Mouse (Mus musculus) heart, embryonic 12.5 days (tissue): ENCODE results near the gene Zbtb46. TPM values are rescaled to one million over a fixed set of nuclear protein-coding genes. Genes with fewer than 3 reads are reported as not detected.

ENCODE experiments used
- ATAC-seq: fragments of 200-750 bp; cut with Nextera tagmentation; 2 replicates; pipeline ENCODE4 v1.8.0; 2017; ENCODE audit warnings: moderate TSS enrichment, moderate library complexity; ENCODE audit not compliant: insufficient number of reproducible peaks, low FRiP score
- H3K27ac ChIP-seq: fragments of 300-500 bp; sonication (generic); 2 replicates; pipeline ENCODE4 v1.5.1; 2016; ENCODE audit warnings: mild to moderate bottlenecking, moderate library complexity; ENCODE audit not compliant: poor library complexity, severe bottlenecking
- H3K27me3 ChIP-seq: fragments of 300-500 bp; sonication (generic); replicated peaks from 2 replicates; pipeline ENCODE4 v1.6.1; 2016; ENCODE audit warnings: mild to moderate bottlenecking, moderate library complexity
- H3K36me3 ChIP-seq: fragments of 300-500 bp; sonication (generic); 2 replicates; pipeline ENCODE4 v1.6.1; 2016; ENCODE audit warnings: mild to moderate bottlenecking, moderate library complexity
- H3K4me1 ChIP-seq: fragments of 300-500 bp; sonication (generic); replicated peaks from 2 replicates; pipeline ENCODE4 v1.6.1; 2016; ENCODE audit warnings: mild to moderate bottlenecking
- H3K4me2 ChIP-seq: fragments of 300-500 bp; sonication (generic); 2 replicates; pipeline ENCODE4 v1.6.1; 2016; ENCODE audit warnings: mild to moderate bottlenecking, moderate library complexity
- H3K4me3 ChIP-seq: fragments of 300-500 bp; sonication (generic); 2 replicates; pipeline ENCODE4 v1.5.1; 2016; ENCODE audit warnings: mild to moderate bottlenecking
- H3K9ac ChIP-seq: fragments of 300-500 bp; sonication (generic); 2 replicates; pipeline ENCODE4 v1.6.1; 2016; ENCODE audit warnings: mild to moderate bottlenecking, moderate library complexity
- H3K9me3 ChIP-seq: fragments of 300-500 bp; sonication (generic); replicated peaks from 2 replicates; pipeline ENCODE4 v1.6.1; 2016; ENCODE audit warnings: mild to moderate bottlenecking, moderate library complexity
- WGBS: fragments of 180-500 bp; shearing (Covaris S2); methylation state at CpG from one replicate; pipeline ENCODE4 v1.1.7; 2016; 5-methylcytosine and 5-hydroxymethylcytosine counted together
- polyA plus RNA-seq: library from polyadenylated mRNA; unstranded; fragments of >200 nt; fragmentation: Nextera tagmentation; extraction: Ambion mirVana; gene quantifications from 2 replicates; pipeline ENCODE4 v1.2.1, GENCODE M21; 2016

Gene Zbtb46
- polyA plus RNA-seq, 1 experiment from 2014 or later, result 13.5 TPM

GRCm38 (mm10) chr2:181380251-181380650, 79.0 kb downstream of the Zbtb46 start:
- WGBS, result 88% methylated on average over 5 of the region's 5 CpGs
- Histone ChIP-seq H3K4me3 (no peak overlapping the region), H3K36me3 (peaks cover 70% of the 10 kb centered on the region), H3K27ac (no peak overlapping the region), H3K4me2 (no peak overlapping the region), H3K9ac (no peak overlapping the region), H3K4me1 (0 out of 2 replicates have a peak, but pooled peaks cover 2% of the 10 kb centered on the region), H3K9me3 (no peaks in the 10 kb centered on the region), H3K27me3 (no peaks in the 10 kb centered on the region)
- ATAC-seq, result no peak

- Histone ChIP-seq H3K9me3 (no peaks in the 10 kb centered on the region), H3K27ac (no peak within 1 kb of the TSS), H3K4me2 (no peak within 1 kb of the TSS), H3K36me3 (peaks cover 65% of the 10 kb centered on the region), H3K4me3 (no peak within 1 kb of the TSS), H3K4me1 (0 out of 2 replicates have a peak, but pooled peaks cover 2% of the 10 kb centered on the region), H3K9ac (no peak within 1 kb of the TSS), H3K27me3 (no peaks in the 10 kb centered on the region)
- 96% methylated on average over 12 of the region's 12 CpGs for WGBS
- no peak for ATAC-seq
Measured at GRCm38 (mm10) chr2:181379778-181380177, 79.4 kb downstream of the Zbtb46 start, which contains the start of gene Lime1. Gene Lime1, plus strand, starts transcription at chr2:181380078.

GRCm38 (mm10) chr2:181378701-181379100, 80.5 kb downstream of the Zbtb46 start:
- Histone ChIP-seq H3K27ac (no peak overlapping the region), H3K9ac (no peak overlapping the region), H3K4me2 (no peak overlapping the region), H3K4me3 (no peak overlapping the region), H3K36me3 (peaks cover 56% of the 10 kb centered on the region), H3K9me3 (no peaks in the 10 kb centered on the region), H3K27me3 (no peaks in the 10 kb centered on the region), H3K4me1 (0 out of 2 replicates have a peak, but pooled peaks cover 2% of the 10 kb centered on the region)
- no peak for ATAC-seq
- 83% methylated on average over 5 of the region's 5 CpGs for WGBS

- H3K36me3 ChIP-seq, result peaks cover 42% of the 10 kb centered on the region
- H3K9me3 ChIP-seq, result no peaks in the 10 kb centered on the region
- WGBS, result 62% methylated on average over 2 of the region's 2 CpGs
- H3K4me2 ChIP-seq, result no peak overlapping the region
- H3K27ac ChIP-seq, result no peak overlapping the region
- no peak overlapping the region for H3K9ac ChIP-seq
- H3K4me1 ChIP-seq, result 0 out of 2 replicates have a peak, but pooled peaks cover 2% of the 10 kb centered on the region
- H3K4me3 ChIP-seq, result no peak overlapping the region
- ATAC-seq, result no peak
- H3K27me3 ChIP-seq, result no peaks in the 10 kb centered on the region
Measured at GRCm38 (mm10) chr2:181377230-181377629, 82.0 kb downstream of the Zbtb46 start.

GRCm38 (mm10) chr2:181375787-181376186, 83.4 kb downstream of the Zbtb46 start:
- H3K9ac ChIP-seq, result no peak overlapping the region
- no peak overlapping the region for H3K4me2 ChIP-seq
- H3K4me3 ChIP-seq, result no peak overlapping the region
- peaks cover 38% of the 10 kb centered on the region for H3K36me3 ChIP-seq
- no peak overlapping the region for H3K27ac ChIP-seq
- no peaks in the 10 kb centered on the region for H3K9me3 ChIP-seq
- 0 out of 2 replicates have a peak, but pooled peaks cover 2% of the 10 kb centered on the region for H3K4me1 ChIP-seq
- 95% methylated on average over 2 of the region's 2 CpGs for WGBS
- no peak for ATAC-seq
- no peaks in the 10 kb centered on the region for H3K27me3 ChIP-seq

GRCm38 (mm10) chr2:181370001-181370400, 89.2 kb downstream of the Zbtb46 start:
- Histone ChIP-seq H3K27me3 (no peaks in the 10 kb centered on the region), H3K4me3 (no peak overlapping the region), H3K9me3 (peaks cover 4% of the 10 kb centered on the region; the same call in 1 of the 2 replicates), H3K27ac (no peak overlapping the region), H3K4me1 (peaks cover 21% of the 10 kb centered on the region), H3K9ac (no peak overlapping the region), H3K4me2 (no peak overlapping the region), H3K36me3 (peaks cover 37% of the 10 kb centered on the region)
- 97% methylated on average over 5 of the region's 5 CpGs for WGBS
- ATAC-seq, result no peak

- peaks cover 51% of the 10 kb centered on the region for H3K36me3 ChIP-seq
- WGBS, result 0% methylated on average over 20 of the region's 20 CpGs
Measured at GRCm38 (mm10) chr2:181365655-181366075, 93.6 kb downstream of the Zbtb46 start.

GRCm38 (mm10) chr2:181364860-181365596, 94.2 kb downstream of the Zbtb46 start, which contains the start of the genes Zgpat and Arfrp1:
Gene Zgpat, plus strand, starts transcription at chr2:181364928.
Gene Arfrp1, minus strand, starts transcription at chr2:181365404.
- Histone ChIP-seq H3K9ac (peak within 1 kb of the TSS; percentile 95), H3K27me3 (no peaks in the 10 kb centered on the region), H3K36me3 (peaks cover 51% of the 10 kb centered on the region), H3K27ac (peak within 1 kb of the TSS; percentile 93), H3K4me1 (peaks cover 29% of the 10 kb centered on the region), H3K4me3 (peak within 1 kb of the TSS; percentile 90), H3K9me3 (peaks cover 3% of the 10 kb centered on the region; the same call in 1 of the 2 replicates), H3K4me2 (peak within 1 kb of the TSS; percentile 100)
- ATAC-seq, result peak; percentile 90
- under 1% methylated on average over 68 of the region's 71 CpGs for WGBS

More at GRCm38 (mm10) chr2:181365655-181366075, 93.6 kb downstream of the Zbtb46 start:
- Histone ChIP-seq H3K9ac (peak overlapping the region; percentile 95), H3K9me3 (peaks cover 4% of the 10 kb centered on the region; the same call in 1 of the 2 replicates), H3K4me2 (peak overlapping the region; percentile 100), H3K4me3 (peak overlapping the region; percentile 90), H3K27me3 (no peaks in the 10 kb centered on the region), H3K27ac (peak overlapping the region; percentile 93), H3K4me1 (peaks cover 29% of the 10 kb centered on the region)
- ATAC-seq, result peak; percentile 67

- H3K4me1 ChIP-seq, result peaks cover 29% of the 10 kb centered on the region
- H3K36me3 ChIP-seq, result peaks cover 51% of the 10 kb centered on the region
- H3K9me3 ChIP-seq, result no peaks in the 10 kb centered on the region
- 9% methylated on average over 14 of the region's 14 CpGs for WGBS
- H3K27ac ChIP-seq, result peak overlapping the region; percentile 93; the same call in 1 of the 2 replicates
- peak overlapping the region; percentile 100 for H3K4me2 ChIP-seq
- ATAC-seq, result peak; percentile 7; the same call in 1 of the 2 replicates
- H3K9ac ChIP-seq, result peak overlapping the region; percentile 95
- peak overlapping the region; percentile 90 for H3K4me3 ChIP-seq
- no peaks in the 10 kb centered on the region for H3K27me3 ChIP-seq
Measured at GRCm38 (mm10) chr2:181364487-181364859, 94.8 kb downstream of the Zbtb46 start.

GRCm38 (mm10) chr2:181363946-181364345, 95.3 kb downstream of the Zbtb46 start:
- no peaks in the 10 kb centered on the region for H3K9me3 ChIP-seq
- no peak overlapping the region for H3K27ac ChIP-seq
- ATAC-seq, result no peak
- H3K27me3 ChIP-seq, result no peaks in the 10 kb centered on the region
- peak overlapping the region; percentile 90 for H3K4me3 ChIP-seq
- H3K4me2 ChIP-seq, result peak overlapping the region; percentile 100
- H3K4me1 ChIP-seq, result peaks cover 29% of the 10 kb centered on the region
- H3K36me3 ChIP-seq, result peaks cover 51% of the 10 kb centered on the region
- peak overlapping the region; percentile 95 for H3K9ac ChIP-seq
- 84% methylated on average over 3 of the region's 3 CpGs for WGBS

- 73% methylated on average over 3 of the region's 3 CpGs for WGBS
- Histone ChIP-seq H3K9ac (no peak overlapping the region), H3K27me3 (no peaks in the 10 kb centered on the region), H3K27ac (no peak overlapping the region), H3K4me2 (no peak overlapping the region), H3K36me3 (peaks cover 98% of the 10 kb centered on the region), H3K4me3 (no peak overlapping the region), H3K9me3 (no peaks in the 10 kb centered on the region), H3K4me1 (no peaks in the 10 kb centered on the region)
- ATAC-seq, result no peak
Measured at GRCm38 (mm10) chr2:181356780-181357179, 102.4 kb downstream of the Zbtb46 start.
